Mouse (Mus musculus) small intestine, adult 2 months (tissue): ENCODE results near the gene Scd1.

Experiments
- CTCF ChIP-seq: fragments of 200-500 bp; IDR thresholded peaks from 2 replicates; pipeline ENCODE4 v1.5.1; 2012; ENCODE audit warnings: low read depth, mild to moderate bottlenecking, control low read depth, inconsistent platforms, low read length, moderate library complexity, mixed read lengths; ENCODE audit not compliant: insufficient replicate concordance, insufficient read length; ENCODE audit errors: extremely low read depth
- POLR2A ChIP-seq: fragments of 200-500 bp; IDR thresholded peaks from 2 replicates; pipeline ENCODE4 v1.6.1; 2012; ENCODE audit warnings: low read depth, mild to moderate bottlenecking, control low read depth, inconsistent platforms, low read length, moderate library complexity

DNA sequence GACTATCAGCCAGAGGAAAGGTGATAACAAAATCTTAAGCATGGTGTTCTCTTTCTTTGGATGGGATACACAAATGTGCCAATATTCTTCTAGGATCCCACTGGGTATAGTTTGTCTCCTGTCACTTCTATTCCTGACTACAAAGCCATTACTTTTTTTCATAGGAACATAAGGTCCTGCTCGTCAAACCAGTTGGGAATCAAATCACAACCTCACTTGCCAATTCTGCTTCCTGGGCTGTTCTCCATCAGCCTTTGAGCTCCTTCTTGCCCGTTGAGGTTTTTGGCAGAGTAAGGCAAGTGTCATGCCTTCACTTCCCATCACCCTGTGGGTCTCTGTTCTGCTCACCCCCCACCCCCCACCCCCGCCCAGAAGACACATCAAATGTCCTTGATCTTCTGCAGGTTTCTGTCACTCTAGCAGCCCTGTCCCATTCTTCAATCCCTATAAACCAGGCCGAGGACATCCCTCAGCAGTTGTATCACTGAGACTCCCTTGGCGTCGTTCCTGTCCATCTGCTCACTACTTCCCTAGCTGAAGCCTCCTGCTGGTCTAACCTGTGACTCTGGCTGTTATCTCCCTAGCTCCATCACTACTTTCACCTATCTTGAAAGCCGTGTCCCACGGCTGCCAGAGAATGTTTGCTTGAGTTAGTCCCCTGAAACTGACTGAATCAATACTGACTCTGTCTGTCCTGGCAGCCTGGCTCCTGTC is 7.0 kb downstream of the Scd1 start:
- TF ChIP-seq POLR2A: no peak
- TF ChIP-seq CTCF: no peak
